Mouse (Mus musculus): Measurements from ENCODE around the gene Sytl3.

DNA sequence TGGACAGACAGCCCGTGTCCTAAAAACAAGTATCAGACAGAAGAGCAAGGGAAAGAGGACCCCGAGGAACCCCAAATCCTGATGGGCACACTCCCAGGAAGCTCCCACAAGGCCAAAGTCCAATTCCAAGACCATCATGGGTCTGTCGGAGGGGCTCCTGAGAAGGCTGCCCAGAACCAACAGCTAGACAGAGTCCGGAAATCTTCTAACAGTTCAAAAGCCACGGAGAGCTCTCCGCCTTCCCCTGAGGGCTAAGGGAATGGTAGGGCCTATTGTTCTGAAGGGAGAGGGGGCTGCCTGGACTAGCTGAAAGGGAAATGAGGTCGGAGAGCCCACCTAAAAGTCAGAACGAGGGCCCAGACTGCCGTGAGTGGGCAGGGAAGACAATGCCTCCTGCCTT is 85.5 kb downstream of the Sytl3 start:
- TF ChIP-seq POLR2A (IDR thresholded peaks at IDR 0.05; ENCODE audit: insufficient read depth, low read length) (no peak), CTCF (IDR thresholded peaks at IDR 0.05; ENCODE audit: low read depth, low read length) (no peak)

Data from ES-Bruce4 (cell line).